Mouse (Mus musculus): ENCODE results near the gene Gm26620.

Gene Gm26620

GRCm38 (mm10) chr1:170927378-170927777 is 42.5 kb downstream of the Gm26620 start, which contains the start of gene Fcrla:
TSS of gene Fcrla (minus strand) at chr1:170927583.
- POLR2A ChIA-PET: interaction anchor here in 1 of 4 experiments (1.4 kb wide), 1 partner anchor 10 kb away, joined by 6 read pairs; no protein-coding TSS in a partner anchor
- CTCF ChIA-PET: interaction anchor here in 1 of 4 experiments (1.5 kb wide), 1 partner anchor 26 kb away, joined by 4 read pairs; no protein-coding TSS in a partner anchor

GRCm38 (mm10) chr1:170928467-170928866 is 43.6 kb downstream of the Gm26620 start:
- POLR2A ChIA-PET: interaction anchor here in 1 of 4 experiments (1.4 kb wide), 1 partner anchor 8 kb away, joined by 6 read pairs; no protein-coding TSS in a partner anchor
- CTCF ChIA-PET: interaction anchor here in 2 of 4 experiments (0.5 to 1.1 kb wide), 2 partner anchors 21 to 27 kb away, joined by 3 to 4 read pairs; no protein-coding TSS in a partner anchor

GRCm38 (mm10) chr1:170929245-170929644 is 44.4 kb downstream of the Gm26620 start:
- POLR2A ChIA-PET: interaction anchor here in 1 of 4 experiments (1.8 kb wide), 1 partner anchor 12 kb away, joined by 5 read pairs; no protein-coding TSS in a partner anchor

GRCm38 (mm10) chr1:170932043-170932442 is 47.2 kb downstream of the Gm26620 start:
- CTCF ChIA-PET: no interaction called here
- POLR2A ChIA-PET: no interaction called here

More at GRCm38 (mm10) chr1:170929245-170929644, 44.4 kb downstream of the Gm26620 start:
- CTCF ChIA-PET: interaction anchor here in 2 of 4 experiments (0.5 to 1.1 kb wide), 3 partner anchors 21 to 1584 kb away, joined by 3 to 4 read pairs (median 3); no protein-coding TSS in a partner anchor

- ChIA-PET CTCF (interaction anchor here in 1 of 4 experiments (0.9 kb wide), 1 partner anchor 32 kb away, joined by 5 read pairs; no protein-coding TSS in a partner anchor), POLR2A (no interaction called here)
These were observed 48.6 kb downstream of the Gm26620 start for GRCm38 (mm10) chr1:170933386-170933920.

- ChIA-PET POLR2A (interaction anchor here in 1 of 4 experiments (0.9 kb wide), 1 partner anchor 46 kb away, joined by 3 read pairs; no protein-coding TSS in a partner anchor), CTCF (interaction anchor here in 1 of 4 experiments (1.1 kb wide), 1 partner anchor 39 kb away, joined by 3 read pairs; no protein-coding TSS in a partner anchor)
These were observed 49.1 kb downstream of the Gm26620 start for GRCm38 (mm10) chr1:170933940-170934339.

GRCm38 (mm10) chr1:170934383-170934782 is 49.5 kb downstream of the Gm26620 start:
- POLR2A ChIA-PET: interaction anchor here in 1 of 4 experiments (0.9 kb wide), 1 partner anchor 45 kb away, joined by 3 read pairs; no protein-coding TSS in a partner anchor
- CTCF ChIA-PET: interaction anchor here in 3 of 4 experiments (0.6 to 1.1 kb wide), 3 partner anchors 8 to 39 kb away, joined by 3 to 15 read pairs (median 5); no protein-coding TSS in a partner anchor
